Mouse (Mus musculus): Measurements from ENCODE around the gene Afdn. TPM values are rescaled to one million over a fixed set of nuclear protein-coding genes. Genes with fewer than 3 reads are reported as not detected.
"Not testable (repeated sequence)": the region's sequence is repeated elsewhere in the genome, so short reads cannot be mapped to it uniquely, and the experiment has no call there.

Gene Afdn
- total RNA-seq, 2 experiments from 2014 or later, result 90.3 to 96.9 TPM

- DNase-seq (ENCODE audit: low spot score in 2 of 2), result no peak
Observed at GRCm38 (mm10) chr17:13867475-13867874, 107.1 kb downstream of the Afdn start.

- no peak for DNase-seq (ENCODE audit: low spot score in 2 of 2)
Observed at GRCm38 (mm10) chr17:13870236-13870635, 109.9 kb downstream of the Afdn start.

GRCm38 (mm10) chr17:13874245-13874644 is 113.9 kb downstream of the Afdn start:
- no peak for DNase-seq (ENCODE audit: low spot score in 2 of 2)

- DNase-seq (ENCODE audit: low spot score in 2 of 2), result no peak
Observed at GRCm38 (mm10) chr17:13877460-13877859, 117.1 kb downstream of the Afdn start.

- no peak for DNase-seq (ENCODE audit: low spot score in 2 of 2)
Observed at GRCm38 (mm10) chr17:13879731-13880130, 119.4 kb downstream of the Afdn start.

GRCm38 (mm10) chr17:13883540-13883939 is 123.2 kb downstream of the Afdn start:
- DNase-seq (ENCODE audit: low spot score in 2 of 2), result no peak

GRCm38 (mm10) chr17:13889818-13890434 is 129.6 kb downstream of the Afdn start:
- no peak for DNase-seq (ENCODE audit: low spot score in 2 of 2)

GRCm38 (mm10) chr17:13890932-13891331 is 130.6 kb downstream of the Afdn start:
- no peak for DNase-seq (ENCODE audit: low spot score in 2 of 2)

- DNase-seq (ENCODE audit: low spot score in 2 of 2), result no peak
Observed at GRCm38 (mm10) chr17:13898838-13899237, 138.5 kb downstream of the Afdn start.

- no peak for DNase-seq (ENCODE audit: low spot score in 2 of 2)
Observed at GRCm38 (mm10) chr17:13899241-13899640, 138.9 kb downstream of the Afdn start.

- no peak for DNase-seq (ENCODE audit: low spot score in 2 of 2)
Observed at GRCm38 (mm10) chr17:13903793-13904192, 143.5 kb downstream of the Afdn start.

GRCm38 (mm10) chr17:13907082-13907481 is 146.7 kb downstream of the Afdn start:
- DNase-seq (ENCODE audit: low spot score in 2 of 2), result no peak

GRCm38 (mm10) chr17:13907681-13908080 is 147.3 kb downstream of the Afdn start:
- no peak for DNase-seq (ENCODE audit: low spot score in 2 of 2)

- no peak for DNase-seq (ENCODE audit: low spot score in 2 of 2)
Observed at GRCm38 (mm10) chr17:13913951-13914350, 153.6 kb downstream of the Afdn start.

- no peak for DNase-seq (ENCODE audit: low spot score in 2 of 2)
Observed at GRCm38 (mm10) chr17:13914531-13914930, 154.2 kb downstream of the Afdn start.

- DNase-seq (ENCODE audit: low spot score in 2 of 2), result no peak
Observed at GRCm38 (mm10) chr17:13920771-13921170, 160.4 kb downstream of the Afdn start.

- no peak for DNase-seq (ENCODE audit: low spot score in 2 of 2)
Observed at GRCm38 (mm10) chr17:13923418-13923817, 163.1 kb downstream of the Afdn start.

- no peak for DNase-seq (ENCODE audit: low spot score in 2 of 2)
Observed at GRCm38 (mm10) chr17:13924588-13924987, 164.2 kb downstream of the Afdn start.

GRCm38 (mm10) chr17:13925931-13926330 is 165.6 kb downstream of the Afdn start:
- DNase-seq (ENCODE audit: low spot score in 2 of 2), result no peak

GRCm38 (mm10) chr17:13930421-13930820 is 170.1 kb downstream of the Afdn start:
- no peak for DNase-seq (ENCODE audit: low spot score in 2 of 2)

- DNase-seq (ENCODE audit: low spot score in 2 of 2), result not testable (repeated sequence)
Observed at GRCm38 (mm10) chr17:13935364-13935763, 175.0 kb downstream of the Afdn start.

GRCm38 (mm10) chr17:13937787-13938186 is 177.4 kb downstream of the Afdn start:
- no peak for DNase-seq (ENCODE audit: low spot score in 2 of 2)

GRCm38 (mm10) chr17:13938652-13939051 is 178.3 kb downstream of the Afdn start:
- DNase-seq (ENCODE audit: low spot score in 2 of 2), result no peak

Data from adrenal gland, postnatal 4 days (tissue).